Mouse (Mus musculus) CH12.LX (cell line): ENCODE data around the gene Scp2. TPM values are rescaled to one million over a fixed set of nuclear protein-coding genes. Genes with fewer than 3 reads are reported as not detected.
A peak's percentile ranks its signal among the peaks of the same experiment; 100 is the strongest.

Experiments used
- DNase-seq: peaks from one replicate; pipeline ENCODE4 v3.0.0-alpha.2; 2013; ENCODE audit errors: extremely low read depth
- H3K27ac ChIP-seq: 2 replicates; pipeline ENCODE4 v1.5.1; 2012; ENCODE audit warnings: low read depth, mild to moderate bottlenecking, control low read depth, moderate library complexity; ENCODE audit not compliant: insufficient read depth
- H3K27me3 ChIP-seq: replicated peaks from 2 replicates; pipeline ENCODE3; 2012; ENCODE audit warnings: inconsistent platforms
- H3K36me3 ChIP-seq, 2 experiments: replicated peaks in 1 of 2; 2 replicates each; pipeline versions ENCODE3 to v1.6.1; 2012; ENCODE audit warnings: inconsistent platforms in 1 of 2, low read length in 1 of 2, mild to moderate bottlenecking in 1 of 2, mixed read lengths in 1 of 2, moderate library complexity in 1 of 2; ENCODE audit not compliant: control insufficient read depth in 1 of 2, insufficient read depth in 1 of 2
- H3K4me1 ChIP-seq, 2 experiments: 2 replicates each; pipeline ENCODE4 v1.6.1; 2012; ENCODE audit warnings: inconsistent platforms in 1 of 2, moderate library complexity in 1 of 2; ENCODE audit not compliant: insufficient read depth in 2 of 2, control insufficient read depth in 1 of 2
- H3K4me2 ChIP-seq: 2 replicates; pipeline ENCODE4 v1.6.1; 2012; ENCODE audit warnings: low read depth, mild to moderate bottlenecking, control low read depth; ENCODE audit not compliant: poor library complexity, insufficient read depth, severe bottlenecking
- H3K4me3 ChIP-seq, 3 experiments: fragments of 150-350 bp in 1 of 3; sonication (generic) in 1 of 3; replicated peaks in 1 of 3; 2 replicates each; pipeline versions ENCODE3 to v1.5.1; 2011 to 2012; ENCODE audit warnings: low read depth in 2 of 3, low read length in 2 of 3, mild to moderate bottlenecking in 2 of 3, moderate library complexity in 2 of 3, control low read depth in 1 of 3, improper control_type of control experiment in 1 of 3, inconsistent platforms in 1 of 3, mixed read lengths in 1 of 3; ENCODE audit not compliant: poor library complexity in 1 of 3
- H3K79me2 ChIP-seq: replicated peaks from 2 replicates; pipeline ENCODE4 v1.6.1; 2012; ENCODE audit warnings: mild to moderate bottlenecking, moderate library complexity; ENCODE audit not compliant: control insufficient read depth, poor library complexity, insufficient read depth, severe bottlenecking; ENCODE audit errors: extremely low read depth
- H3K9ac ChIP-seq: 2 replicates; pipeline ENCODE4 v1.6.1; 2012; ENCODE audit warnings: low read depth, mild to moderate bottlenecking, control low read depth, moderate library complexity; ENCODE audit not compliant: insufficient read depth
- H3K9me3 ChIP-seq: replicated peaks from 2 replicates; pipeline ENCODE3; 2012; ENCODE audit warnings: low read length, inconsistent platforms, mixed read lengths
- BHLHE40 ChIP-seq: IDR thresholded peaks from 2 replicates; pipeline ENCODE4 v1.6.1; 2011; ENCODE audit warnings: mild to moderate bottlenecking, low read depth, low read length, improper control_type of control experiment
- CHD1 ChIP-seq: IDR thresholded peaks from 2 replicates; pipeline ENCODE4 v1.6.1; 2012; ENCODE audit warnings: low read depth, low read length, improper control_type of control experiment, inconsistent platforms
- GABPA ChIP-seq: IDR thresholded peaks from 2 replicates; pipeline ENCODE4 v1.6.1; 2012; ENCODE audit warnings: low read depth, low read length, improper control_type of control experiment, inconsistent platforms; ENCODE audit not compliant: insufficient replicate concordance
- MYC ChIP-seq: IDR thresholded peaks from 2 replicates; pipeline ENCODE4 v1.6.1; 2011; ENCODE audit warnings: low read depth, mild to moderate bottlenecking, improper control_type of control experiment, low read length
- NELFE ChIP-seq: IDR thresholded peaks from 2 replicates; pipeline ENCODE4 v1.6.1; 2011; ENCODE audit warnings: low read depth, low read length, improper control_type of control experiment
- POLR2A ChIP-seq: IDR thresholded peaks from 2 replicates; pipeline ENCODE4 v1.6.1; 2011; ENCODE audit warnings: low read depth, mild to moderate bottlenecking, improper control_type of control experiment, low read length
- RAD21 ChIP-seq: IDR thresholded peaks from 2 replicates; pipeline ENCODE4 v1.6.1; 2011; ENCODE audit warnings: low read depth, mild to moderate bottlenecking, low read length, improper control_type of control experiment, moderate library complexity
- RCOR1 ChIP-seq: conservative IDR thresholded peaks from 2 replicates; pipeline ENCODE4 v1.6.1; 2012; ENCODE audit warnings: low read depth, mild to moderate bottlenecking, inconsistent platforms, low read length, improper control_type of control experiment
- TCF12 ChIP-seq: IDR thresholded peaks from 2 replicates; pipeline ENCODE4 v1.6.1; 2014; ENCODE audit warnings: low read depth, mild to moderate bottlenecking, inconsistent platforms, low read length, improper control_type of control experiment
- UBTF ChIP-seq: IDR thresholded peaks from 2 replicates; pipeline ENCODE4 v1.6.1; 2012; ENCODE audit warnings: low read depth, mild to moderate bottlenecking, inconsistent platforms, low read length, improper control_type of control experiment, moderate library complexity
- USF1 ChIP-seq: IDR thresholded peaks from 2 replicates; pipeline ENCODE4 v1.6.1; 2014; ENCODE audit warnings: low read depth, mild to moderate bottlenecking, inconsistent platforms, low read length, improper control_type of control experiment
- ZKSCAN1 ChIP-seq: IDR thresholded peaks from 2 replicates; pipeline ENCODE4 v1.6.1; 2012; ENCODE audit warnings: low read depth, inconsistent platforms, low read length, improper control_type of control experiment, borderline replicate concordance
- ZNF384 ChIP-seq: IDR thresholded peaks from 2 replicates; pipeline ENCODE4 v1.6.1; 2012; ENCODE audit warnings: low read depth, low read length, improper control_type of control experiment, inconsistent platforms
- dilution Hi-C: fragments of 300-500 bp; cut with MboI; formaldehyde crosslinking; loops from 2 replicates; pipeline ENCODE4 v1.14.3; 2020; ENCODE audit warnings: low sequenced_read_pairs; ENCODE audit not compliant: extremely low pct_unique_long_range_greater_than_20kb, extremely low pct_ligation_motif_present
- in situ Hi-C: fragments of 300-500 bp; cut with MboI; formaldehyde crosslinking; loops from 3 replicates; pipeline ENCODE4 v1.14.3; 2019; ENCODE audit warnings: low sequenced_read_pairs, low pct_ligation_motif_present, low pct_unique_long_range_greater_than_20kb, mixed read lengths
- polyA plus RNA-seq: library from polyadenylated mRNA; unstranded; fragments of >175 nt; gene quantifications from 2 replicates; pipeline ENCODE4 v1.2.1, GENCODE M21; 2012; ENCODE audit warnings: low read depth; ENCODE audit not compliant: insufficient read length
- total RNA-seq, 2 experiments: library from RNA; depleted of rRNA; stranded (reverse); fragments of 300-350 nt in 1 of 2; fragments of >200 nt in 1 of 2; gene quantifications; 2 replicates each; pipeline ENCODE4 v1.2.3; 2012 to 2014

The Scp2 gene
- total and polyA plus RNA-seq, 3 experiments, result 65.0 to 127 (median 97.8) TPM

DNA sequence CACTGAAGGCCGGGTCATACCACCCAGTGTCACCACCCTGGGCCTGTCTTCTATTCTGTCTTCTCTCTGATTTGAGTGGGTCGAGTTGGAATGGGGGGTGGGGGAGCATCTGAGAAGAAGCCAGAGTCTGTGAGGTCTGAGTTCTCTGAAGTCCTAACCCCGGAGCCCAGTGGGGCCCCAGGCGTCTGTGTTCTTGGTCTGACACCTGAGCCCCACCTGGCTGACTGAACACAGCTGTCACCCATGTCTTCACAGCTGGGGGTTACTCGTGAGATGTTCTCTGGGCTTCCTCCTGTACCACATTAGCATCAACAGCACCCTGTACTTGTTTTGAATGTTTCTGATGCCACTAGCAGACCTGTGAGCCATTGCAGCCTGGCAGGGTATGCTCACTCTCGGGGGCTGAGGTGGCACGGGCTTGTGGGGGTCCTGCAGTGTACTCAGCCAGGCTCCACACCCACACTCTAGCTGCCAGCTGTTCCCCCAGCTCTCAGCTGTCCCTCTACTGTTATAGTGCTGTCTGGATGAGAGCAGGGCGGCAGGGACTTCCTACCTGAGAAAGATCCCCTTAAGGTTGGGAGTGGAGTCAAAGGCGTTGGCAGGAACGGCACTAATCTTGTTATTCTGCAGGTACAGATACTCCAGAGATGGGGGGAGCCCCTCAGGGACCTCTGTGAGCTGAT is 126.4 kb downstream of the Scp2 start:
- H3K4me1 ChIP-seq, result peaks cover 7 to 26% of the 10 kb centered on the region in 2 experiments; a peak in 3 of 4 replicates
- dilution Hi-C loops (no loop called here), in situ Hi-C loops (no loop called here)
- no peaks in the 10 kb centered on the region for H3K36me3 ChIP-seq
- H3K79me2 ChIP-seq, result no peaks in the 10 kb centered on the region
- DNase-seq, result no peak
- no peak overlapping the region for H3K4me2 ChIP-seq
- peaks cover 3% of the 10 kb centered on the region for H3K27me3 ChIP-seq
- H3K4me3 ChIP-seq, result no peak overlapping the region
- H3K27ac ChIP-seq, result no peak overlapping the region
- no peaks in the 10 kb centered on the region for H3K9me3 ChIP-seq
- H3K9ac ChIP-seq, result no peak overlapping the region
- TF ChIP-seq TCF12 (0 out of 2 replicates have a peak, but pooled peaks have one; percentile 13), ZKSCAN1 (no peak)

DNA sequence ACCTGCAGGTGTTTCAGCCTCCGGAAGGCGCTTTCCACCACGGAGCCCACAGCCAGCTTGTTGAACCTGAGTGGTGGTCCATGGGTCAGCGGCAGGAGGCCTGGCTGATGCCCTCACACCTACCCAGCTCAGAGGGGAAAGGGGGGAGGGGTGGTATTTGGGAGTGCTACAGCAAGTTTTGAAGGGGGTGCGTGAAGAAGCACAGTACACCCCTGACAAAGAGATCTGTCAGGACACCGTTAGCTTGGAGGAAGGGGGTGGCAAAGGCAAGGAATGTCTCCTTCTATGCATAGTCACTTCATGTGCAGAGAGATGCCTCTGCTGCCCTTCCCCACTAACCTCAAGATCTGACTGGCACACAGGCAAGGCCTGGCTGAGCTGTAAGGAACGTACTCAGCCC is 127.0 kb downstream of the Scp2 start:
- no peak for DNase-seq
- in situ Hi-C loops, result no loop called here
- H3K4me1 ChIP-seq, result peaks cover 7 to 26% of the 10 kb centered on the region in 2 experiments; a peak in 3 of 4 replicates
- no peaks in the 10 kb centered on the region for H3K79me2 ChIP-seq
- H3K9me3 ChIP-seq, result no peaks in the 10 kb centered on the region
- H3K4me2 ChIP-seq, result no peak overlapping the region
- dilution Hi-C loops, result no loop called here
- no peak overlapping the region for H3K9ac ChIP-seq
- peaks cover 3% of the 10 kb centered on the region for H3K27me3 ChIP-seq
- no peak overlapping the region for H3K4me3 ChIP-seq
- H3K27ac ChIP-seq, result no peak overlapping the region
- no peak for TF ChIP-seq ZNF384
- no peak for TF ChIP-seq RAD21
- TF ChIP-seq MYC, result no peak
- TF ChIP-seq NELFE, result no peak
- TF ChIP-seq CHD1, result no peak
- no peak for TF ChIP-seq TCF12
- TF ChIP-seq GABPA, result no peak
- TF ChIP-seq USF1, result no peak
- H3K36me3 ChIP-seq, result no peaks in the 10 kb centered on the region

DNA sequence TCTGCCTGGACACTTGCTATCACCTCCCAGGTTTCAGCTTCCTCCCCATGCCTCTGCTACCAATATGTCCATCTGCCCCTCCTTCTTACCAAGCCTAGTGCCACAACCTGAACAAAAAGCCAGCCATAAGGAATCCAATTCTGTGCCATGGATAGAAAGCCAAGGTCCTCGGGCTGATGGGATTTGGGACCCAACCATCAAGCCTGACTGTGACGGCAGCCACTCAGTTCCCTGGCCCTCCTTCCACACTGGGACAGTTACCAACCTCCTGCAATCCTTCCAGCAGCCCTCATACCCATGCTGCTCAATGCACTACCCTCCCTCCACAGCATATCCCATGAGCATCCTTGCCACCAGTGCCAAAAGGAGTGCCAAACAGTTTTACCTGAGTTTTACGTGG is 128.5 kb downstream of the Scp2 start:
- H3K4me2 ChIP-seq, result no peak overlapping the region
- no peak overlapping the region for H3K27ac ChIP-seq
- in situ Hi-C loops (no loop called here), dilution Hi-C loops (no loop called here)
- no peaks in the 10 kb centered on the region for H3K36me3 ChIP-seq
- no peak for TF ChIP-seq BHLHE40
- TF ChIP-seq POLR2A, result no peak
- no peak for TF ChIP-seq UBTF
- TF ChIP-seq RCOR1, result no peak
- TF ChIP-seq, all 38 proteins: peak for 0
- Histone ChIP-seq H3K4me1 (peaks cover 7 to 26% of the 10 kb centered on the region in 2 experiments; a peak in 3 of 4 replicates), H3K9ac (no peak overlapping the region), H3K4me3 (no peak overlapping the region), H3K27me3 (peaks cover 1% of the 10 kb centered on the region), H3K9me3 (no peaks in the 10 kb centered on the region), H3K79me2 (no peaks in the 10 kb centered on the region)
- DNase-seq, result no peak
